Mouse (Mus musculus) adrenal gland, postnatal 10 days (tissue): Measurements from ENCODE around the gene Mndal. TPM values are rescaled to one million over a fixed set of nuclear protein-coding genes. Genes with fewer than 3 reads are reported as not detected.
"Not testable (repeated sequence)": the region's sequence is repeated elsewhere in the genome, so short reads cannot be mapped to it uniquely, and the experiment has no call there.

ENCODE experiments used
- DNase-seq: peaks from one replicate; pipeline ENCODE4 v3.0.0; 2021; ENCODE audit warnings: mixed read lengths
- total RNA-seq, 2 experiments: library from RNA; stranded (reverse); gene quantifications; 2 replicates each; pipeline ENCODE4 v1.2.3; 2021

Gene Mndal
- total RNA-seq, 2 experiments from 2014 or later: 13.9 to 15.0 TPM

DNA sequence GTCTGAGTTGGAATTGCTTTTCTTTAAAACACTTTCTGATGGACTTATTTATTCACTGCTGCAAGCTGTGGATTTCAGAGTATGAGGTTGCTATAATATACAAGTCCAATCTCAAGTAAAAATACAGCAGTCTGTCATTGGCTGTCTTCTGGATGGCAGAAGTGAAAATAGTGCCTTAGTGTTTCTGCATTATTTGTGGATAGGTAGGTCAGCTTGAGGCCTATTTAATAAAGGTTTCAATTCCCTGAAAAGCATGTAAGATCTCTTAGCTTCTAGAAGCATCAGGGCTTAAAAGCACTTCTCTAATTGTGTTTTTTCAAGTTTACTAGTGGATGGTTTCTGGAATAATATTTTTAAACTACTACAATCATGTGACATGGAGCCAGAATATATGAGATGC, 52.5 kb downstream of the Mndal start:
- not testable (repeated sequence) for DNase-seq

DNA sequence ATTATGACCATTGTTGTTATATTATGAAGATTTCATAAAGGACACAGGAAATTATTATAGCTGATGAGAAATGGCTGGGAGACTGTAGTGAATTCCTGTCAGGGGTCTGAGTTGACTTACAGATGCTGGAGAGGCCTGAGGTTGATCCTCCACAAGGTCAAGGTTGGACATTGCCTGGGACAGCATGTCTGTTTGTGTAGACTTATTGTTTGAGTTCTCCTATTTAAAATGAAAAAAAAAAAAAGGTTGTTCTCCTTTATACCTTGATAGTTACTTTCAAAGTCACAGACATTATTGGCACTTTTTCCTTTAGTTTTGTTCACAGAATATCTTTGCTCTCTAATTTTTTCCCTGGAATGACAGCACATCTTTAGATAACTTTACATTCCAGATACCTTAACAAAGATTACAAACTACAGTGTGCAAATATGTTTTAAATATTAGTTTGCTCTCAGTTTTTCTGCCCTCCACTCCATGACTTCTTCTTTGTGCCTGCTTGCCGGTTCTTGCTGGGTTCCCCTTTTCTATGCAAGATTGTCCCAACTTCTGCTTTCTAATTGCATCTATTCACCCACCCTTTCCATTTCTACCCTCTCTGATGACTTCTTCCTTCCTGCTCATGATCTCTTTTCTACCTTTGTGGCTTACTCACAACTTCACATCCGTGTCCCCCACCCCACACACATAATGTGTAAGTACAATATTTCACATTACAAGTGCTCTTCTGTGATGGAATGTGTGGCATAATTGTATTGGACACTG, 55.1 kb downstream of the Mndal start:
- DNase-seq: not testable (repeated sequence)

DNA sequence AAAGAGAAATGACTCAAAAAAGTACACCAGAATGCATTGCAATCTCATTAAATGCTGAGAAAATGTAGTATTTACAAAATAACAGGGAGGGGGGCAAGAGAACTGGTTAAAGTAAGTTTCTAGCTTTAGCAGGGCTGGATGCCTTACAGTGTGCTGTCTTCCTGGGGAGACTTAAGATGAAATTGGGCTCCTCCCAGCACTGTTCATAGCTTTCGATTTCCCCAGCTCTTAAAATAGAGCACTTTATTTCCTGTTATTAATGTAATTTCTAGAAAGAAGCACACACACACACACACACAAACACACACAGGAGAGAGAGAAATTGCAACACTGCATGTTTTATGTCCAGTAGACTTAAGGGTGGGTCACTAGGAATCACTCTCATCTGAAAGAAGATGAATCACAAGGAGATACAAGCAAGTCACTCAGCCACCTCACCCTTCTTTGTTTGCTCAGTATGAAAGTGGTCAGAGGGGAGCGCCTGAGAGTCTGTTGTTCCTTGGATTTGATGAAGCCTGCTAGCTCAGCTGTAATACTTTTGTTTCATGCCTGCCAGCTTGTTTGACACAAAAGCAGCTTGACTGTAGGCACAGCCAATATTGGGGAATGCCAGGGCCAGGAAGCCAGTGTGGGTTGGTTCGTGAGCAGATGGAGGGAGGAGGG, 62.2 kb downstream of the Mndal start:
- DNase-seq: not testable (repeated sequence)

DNA sequence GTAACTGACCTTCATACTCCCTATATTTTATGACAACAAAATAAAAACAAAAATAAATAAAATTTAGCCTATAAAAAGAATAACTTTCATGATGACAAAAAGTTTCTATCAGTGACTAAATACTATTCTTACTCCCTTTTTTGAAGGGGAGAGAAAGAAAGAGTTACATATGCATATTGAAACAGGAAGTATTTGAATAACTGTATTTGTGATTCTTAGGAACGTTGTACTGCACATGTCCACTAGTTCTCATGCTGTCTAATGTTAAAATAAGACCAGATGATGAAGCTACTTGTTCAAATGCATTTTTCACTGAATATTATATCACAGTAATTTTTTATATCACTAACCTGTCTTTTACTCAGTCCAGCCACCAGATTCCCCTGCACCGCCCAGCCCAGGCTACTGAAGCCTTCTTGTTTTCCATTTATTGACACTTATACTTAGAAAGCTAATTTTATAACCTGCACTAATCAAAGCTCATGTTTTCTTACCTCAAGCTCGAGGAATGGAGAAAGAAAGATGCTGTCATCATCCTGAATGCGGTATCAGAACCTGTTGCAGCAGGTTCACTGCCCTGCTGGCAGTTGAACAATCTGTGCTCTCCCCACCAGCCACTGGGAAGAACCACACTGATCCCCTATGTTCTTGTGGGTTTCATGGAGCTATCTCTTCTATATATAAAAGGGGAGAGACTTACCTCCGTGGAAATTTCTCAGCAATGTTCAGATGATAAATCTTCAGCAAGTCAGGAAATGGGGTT, 62.9 kb downstream of the Mndal start:
- not testable (repeated sequence) for DNase-seq

DNA sequence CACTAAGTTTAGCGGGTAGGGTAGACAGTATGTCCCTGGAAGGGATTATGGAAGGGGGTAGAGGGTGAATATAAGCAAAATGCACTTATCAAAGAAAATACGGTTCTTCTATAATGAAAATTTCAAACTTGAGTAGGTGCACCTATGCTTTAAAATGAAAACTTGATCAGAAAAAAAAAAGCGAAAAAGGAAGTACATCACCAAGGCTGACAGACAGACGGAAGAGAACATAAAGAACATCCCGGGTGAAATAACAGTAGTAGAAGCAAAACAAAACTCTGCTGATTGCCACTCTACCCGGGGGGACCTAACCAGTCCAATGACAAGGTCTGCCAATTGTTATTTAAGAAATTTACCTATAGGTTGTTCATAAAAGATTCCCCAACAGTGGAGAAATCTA, 64.0 kb downstream of the Mndal start:
- DNase-seq: not testable (repeated sequence)

DNA sequence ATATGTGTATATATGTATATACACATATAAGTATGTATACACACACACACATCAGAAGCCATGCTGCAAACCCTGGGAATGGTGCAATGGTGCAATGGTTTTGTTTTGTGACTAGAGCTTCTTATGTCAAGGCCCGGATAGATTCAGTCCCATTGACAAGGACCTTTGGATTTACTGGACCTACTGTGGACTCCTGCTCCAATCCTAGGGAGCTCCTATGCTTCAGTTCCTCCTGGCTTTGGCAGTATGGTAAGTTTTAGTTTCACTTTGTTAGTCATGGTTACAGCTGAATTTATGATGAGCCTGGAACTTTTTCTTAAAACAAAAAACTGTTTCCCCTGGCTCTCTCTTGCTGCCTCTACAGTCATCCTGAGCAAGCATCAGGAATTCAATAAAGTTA, 65.2 kb downstream of the Mndal start:
- DNase-seq: not testable (repeated sequence)

DNA sequence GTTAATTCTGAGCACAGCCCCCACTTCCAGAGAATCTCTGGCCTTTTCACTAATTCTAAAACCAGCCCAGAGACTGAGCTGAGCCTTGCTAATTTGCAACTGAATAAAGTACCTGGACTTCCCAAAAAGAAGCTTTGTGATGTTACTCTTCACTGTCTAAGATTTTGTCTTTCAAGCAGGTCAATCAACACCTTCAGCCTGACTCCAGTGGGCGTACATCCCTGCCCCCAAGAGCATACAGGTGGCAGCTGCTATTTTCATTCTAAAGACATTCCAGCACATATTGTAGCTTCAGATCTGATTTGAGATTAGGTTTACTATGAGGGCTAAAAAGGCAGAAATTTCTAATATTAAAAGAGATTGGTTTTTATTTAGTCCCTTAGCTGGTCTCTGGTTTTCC, 73.7 kb downstream of the Mndal start:
- not testable (repeated sequence) for DNase-seq

DNA sequence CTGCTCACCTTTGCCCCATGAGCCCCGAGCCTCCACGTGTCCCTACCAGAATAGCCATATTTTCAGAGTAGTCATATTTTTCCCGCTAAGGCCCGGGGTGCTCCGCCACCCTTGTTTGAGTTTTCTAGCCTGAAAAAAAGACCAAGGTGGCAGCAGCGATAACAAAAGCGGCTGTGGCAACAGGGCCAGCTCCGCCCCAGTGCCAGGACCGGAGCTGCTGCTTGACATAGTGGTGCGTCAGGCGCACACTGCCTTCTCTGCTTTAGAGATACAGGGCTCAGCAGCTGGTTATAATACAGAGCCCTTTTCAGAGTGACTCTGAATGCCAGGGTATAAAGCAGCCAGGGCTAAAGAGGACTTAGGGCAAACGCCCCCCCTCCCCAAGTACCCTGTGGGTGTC, 75.8 kb downstream of the Mndal start:
- DNase-seq: no peak

DNA sequence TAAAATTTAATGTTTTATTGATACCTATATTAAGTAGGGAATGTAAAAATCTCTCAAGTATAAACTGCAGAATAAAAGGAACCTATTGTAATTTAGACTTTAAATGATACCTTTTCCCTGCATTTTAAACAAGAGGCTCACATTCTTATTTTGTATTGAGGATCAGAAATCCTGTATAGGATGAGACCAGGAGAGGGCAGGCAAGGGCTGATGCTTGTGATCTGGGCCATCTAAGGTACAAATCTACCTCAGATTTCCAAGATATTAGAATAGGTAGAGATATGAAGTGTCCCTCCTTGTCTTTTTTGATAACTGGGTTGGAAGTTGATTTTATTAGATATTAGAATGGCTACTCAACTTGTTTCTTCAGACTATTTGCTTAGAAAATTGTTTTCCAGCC, 88.6 kb downstream of the Mndal start:
- not testable (repeated sequence) for DNase-seq

DNA sequence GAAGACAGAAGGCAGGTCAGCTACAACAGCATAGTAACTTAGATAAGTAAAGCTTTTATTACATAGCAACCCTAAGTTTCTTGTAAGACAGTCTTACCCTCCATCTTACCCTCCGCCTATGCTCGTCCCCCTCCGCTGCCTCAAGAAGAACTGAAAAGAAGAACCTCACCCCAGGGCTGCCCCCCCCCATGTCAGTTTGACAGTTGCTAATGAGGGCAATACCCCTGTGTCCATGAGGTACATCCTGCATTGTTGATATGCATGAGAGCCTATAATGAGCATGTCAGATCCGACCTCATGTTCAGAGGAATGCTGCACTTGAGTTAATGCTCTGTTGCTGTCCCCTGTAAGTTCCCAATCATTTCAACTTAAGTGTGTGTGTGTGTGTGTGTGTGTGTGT, 89.4 kb downstream of the Mndal start:
- DNase-seq: not testable (repeated sequence)

DNA sequence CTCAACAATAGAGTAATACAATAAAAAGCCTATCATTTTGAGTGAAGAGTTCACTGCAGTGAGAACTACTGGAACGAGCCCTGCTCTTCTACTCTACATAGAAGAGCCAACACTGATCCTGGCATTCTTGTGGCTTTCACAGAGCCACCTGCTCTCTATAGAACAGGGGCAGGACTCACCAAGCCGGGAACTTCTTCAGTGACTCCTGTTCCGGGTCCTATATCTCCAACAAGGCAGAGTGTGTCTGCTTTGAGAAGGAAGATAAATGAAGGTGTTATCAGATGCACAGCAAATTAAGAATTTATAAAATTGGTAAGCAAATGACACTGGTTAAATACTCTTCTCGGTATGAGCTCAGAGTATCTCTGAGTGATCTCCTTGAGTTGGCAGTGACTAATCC, 96.1 kb downstream of the Mndal start:
- DNase-seq: not testable (repeated sequence)

DNA sequence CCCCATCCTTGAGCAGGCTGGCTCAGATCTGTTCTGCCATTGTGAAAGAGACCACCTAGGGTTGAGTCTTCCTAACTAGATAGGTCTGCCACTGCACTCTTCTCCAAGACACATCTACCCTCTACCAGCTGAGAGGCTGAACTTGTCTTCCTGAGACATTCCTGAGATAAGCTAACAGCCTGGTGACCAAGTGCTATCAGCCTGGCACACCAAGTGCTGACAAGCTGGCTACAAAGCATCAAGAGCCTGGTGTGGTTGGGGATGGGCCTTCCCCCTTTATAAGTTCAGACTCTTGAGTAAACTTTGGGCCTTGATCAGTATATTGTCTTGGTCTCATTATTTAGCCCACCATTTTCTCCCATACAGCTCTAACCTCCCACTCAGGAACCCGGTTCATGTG, 97.5 kb downstream of the Mndal start:
- no peak for DNase-seq

DNA sequence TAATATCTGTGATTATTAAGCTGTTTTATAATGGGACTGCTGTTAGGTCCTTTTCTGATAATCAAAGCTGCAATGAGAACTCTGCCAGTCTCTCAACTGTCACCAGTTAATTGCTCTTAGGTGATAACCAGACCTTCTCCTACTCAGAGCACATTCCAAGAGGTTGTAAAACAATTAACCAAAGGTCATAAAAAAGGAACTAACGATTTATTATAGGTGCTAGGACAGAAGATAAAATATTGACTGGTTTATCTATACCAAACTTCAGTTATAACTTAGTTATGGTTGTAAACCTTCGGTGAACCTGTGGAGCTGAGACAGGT, 120.8 kb downstream of the Mndal start:
- not testable (repeated sequence) for DNase-seq

DNA sequence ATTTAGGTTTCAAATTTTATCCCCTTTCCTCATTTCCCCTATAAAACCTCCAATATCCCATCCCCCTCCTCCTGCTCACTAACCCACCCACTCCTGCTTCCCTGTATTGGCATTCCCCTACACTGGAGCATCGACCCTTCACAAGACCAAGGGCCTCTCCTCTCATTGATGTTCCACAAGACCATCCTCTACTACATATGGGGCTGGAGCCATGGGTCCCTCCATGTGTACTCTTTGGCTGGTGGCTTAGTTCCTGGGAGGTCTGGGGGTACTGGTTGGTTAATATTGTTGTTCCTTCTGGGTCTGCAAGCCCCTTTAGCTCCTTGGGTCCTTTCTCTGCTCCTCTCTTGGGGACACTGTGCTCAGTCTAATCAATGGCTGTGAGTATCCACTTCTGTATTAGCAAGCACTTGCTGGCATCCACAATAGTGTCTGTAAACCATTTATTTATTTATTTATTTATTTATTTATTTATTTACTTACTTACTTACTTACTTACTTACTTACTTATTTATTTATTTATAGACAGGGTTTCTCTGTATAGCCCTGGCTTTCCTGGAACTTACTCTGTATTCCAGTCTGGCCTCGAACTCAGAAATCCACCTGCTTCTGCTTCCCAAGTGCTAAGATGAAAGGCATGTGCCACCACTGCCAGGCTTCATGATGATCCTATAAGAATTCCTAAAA, 121.4 kb downstream of the Mndal start:
- DNase-seq: not testable (repeated sequence)

DNA sequence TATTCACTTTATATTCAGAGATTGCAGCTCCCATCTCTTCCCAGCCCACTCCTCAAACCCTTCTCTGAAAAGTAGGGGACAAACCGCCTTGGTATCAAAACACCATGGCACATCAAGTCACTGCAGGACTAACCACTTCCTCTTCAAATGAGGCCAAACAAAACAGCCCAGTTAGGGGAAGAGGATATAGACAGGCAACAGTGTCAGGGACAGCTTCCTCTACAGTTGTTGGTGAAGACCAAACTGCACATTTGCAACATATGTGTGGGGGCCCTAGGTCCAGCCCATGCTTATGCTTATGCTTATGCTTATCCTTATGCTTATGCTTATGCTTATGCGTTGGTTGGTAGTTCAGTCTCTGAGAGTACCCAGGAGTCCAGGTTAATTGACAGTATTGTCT, 133.0 kb downstream of the Mndal start:
- not testable (repeated sequence) for DNase-seq

DNA sequence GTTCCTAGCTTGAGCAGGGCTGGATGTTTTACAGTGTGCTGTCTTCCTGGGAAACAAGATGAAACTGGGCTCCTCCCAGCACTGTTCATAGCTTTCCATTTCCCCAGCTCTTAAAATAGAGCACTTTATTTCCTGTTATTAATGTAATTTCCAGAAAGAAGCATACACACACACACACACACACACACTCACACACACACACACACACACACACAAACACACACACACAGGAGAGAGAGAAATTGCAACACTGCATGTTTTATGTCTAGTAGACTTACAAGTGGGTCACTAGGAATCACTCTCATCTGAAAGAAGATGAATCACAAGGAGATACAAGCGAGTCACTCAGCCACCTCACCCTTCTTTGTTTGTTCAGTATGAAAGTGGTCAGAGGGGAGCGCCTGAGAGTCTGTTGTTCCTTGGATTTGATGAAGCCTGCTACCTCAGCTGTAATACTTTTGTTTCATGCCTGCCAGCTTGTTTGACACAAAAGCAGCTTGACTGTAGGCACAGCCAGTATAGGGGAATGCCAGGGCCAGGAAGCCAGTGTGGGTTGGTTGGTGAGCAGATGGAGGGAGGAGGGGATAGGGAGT, 139.5 kb downstream of the Mndal start:
- DNase-seq: peak; percentile 1

DNA sequence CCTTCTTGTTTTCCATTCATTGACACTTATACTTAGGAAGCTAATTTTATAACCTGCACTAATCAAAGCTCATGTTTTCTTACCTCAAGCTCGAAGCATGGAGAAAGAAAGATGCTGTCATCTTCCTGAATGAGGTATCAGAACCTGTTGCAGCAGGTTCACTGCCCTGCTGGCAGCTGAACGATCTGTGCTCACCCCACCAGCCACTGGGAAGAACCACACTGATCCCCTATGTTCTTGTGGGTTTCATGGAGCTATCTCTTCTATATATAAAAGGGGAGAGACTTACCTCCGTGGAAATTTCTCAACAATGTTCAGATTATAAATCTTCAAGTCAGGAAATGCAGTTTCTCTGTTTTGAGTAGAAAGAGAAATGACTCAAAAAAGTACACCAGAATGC, 140.1 kb downstream of the Mndal start:
- not testable (repeated sequence) for DNase-seq

DNA sequence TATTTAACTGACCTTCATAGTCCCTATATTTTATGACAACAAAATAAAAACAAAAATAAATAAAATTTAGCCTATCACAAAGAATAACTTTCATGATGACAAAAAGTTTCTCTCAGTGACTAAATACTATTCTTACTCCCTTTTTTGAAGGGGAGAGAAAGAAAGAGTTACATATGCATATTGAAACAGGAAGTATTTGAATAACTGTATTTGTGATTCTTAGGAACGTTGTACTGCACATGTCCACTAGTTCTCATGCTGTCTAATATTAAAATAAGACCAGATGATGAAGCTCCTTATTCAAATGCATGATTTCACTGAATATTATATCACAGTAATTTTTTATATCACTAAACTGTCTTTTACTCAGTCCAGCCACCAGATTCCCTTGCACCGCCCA, 140.5 kb downstream of the Mndal start:
- not testable (repeated sequence) for DNase-seq
